Mouse (Mus musculus) lung, adult 2 months (tissue): Measurements from ENCODE around the gene Herc1. TPM values are rescaled to one million over a fixed set of nuclear protein-coding genes. Genes with fewer than 3 reads are reported as not detected.

Source experiments
- DNase-seq: peaks from one replicate; pipeline ENCODE4 v3.0.0; 2022
- H3K4me1 ChIP-seq: fragments of 200-500 bp; 2 replicates; pipeline ENCODE4 v1.6.1; 2011; ENCODE audit warnings: low read length; ENCODE audit not compliant: control insufficient read depth, insufficient read depth
- H3K4me3 ChIP-seq: fragments of 200-500 bp; replicated peaks from 2 replicates; pipeline ENCODE3; 2011; ENCODE audit warnings: low read depth, mild to moderate bottlenecking, control low read depth, low read length; ENCODE audit errors: extremely low read depth
- CTCF ChIP-seq: fragments of 200-500 bp; IDR thresholded peaks from 2 replicates; pipeline ENCODE4 v1.5.1; 2011; ENCODE audit warnings: mild to moderate bottlenecking, low read length, control low read depth; ENCODE audit not compliant: insufficient read depth
- POLR2A ChIP-seq: fragments of 200-500 bp; IDR thresholded peaks from 2 replicates; pipeline ENCODE4 v1.6.1; 2011; ENCODE audit warnings: low read depth, mild to moderate bottlenecking, control low read depth, low read length, borderline replicate concordance; ENCODE audit errors: extremely low read depth
- WGBS: fragments of 180-500 bp; shearing (Covaris S2); methylation state at CpG from one replicate; pipeline ENCODE4 v1.1.7; 2018; 5-methylcytosine and 5-hydroxymethylcytosine counted together
- polyA plus RNA-seq: library from polyadenylated mRNA; depleted of rRNA; stranded (reverse); fragments of >200 nt; gene quantifications from 2 replicates; pipeline ENCODE4 v1.2.3, GENCODE M21; 2012; rRNA removed

Gene Herc1
- polyA plus RNA-seq, 1 experiment = 15.7 TPM

GRCm38 (mm10) chr9:66515115-66515514 lies 164.9 kb downstream of the Herc1 start:
- Histone ChIP-seq H3K4me1 (peaks cover 16% of the 10 kb centered on the region; the same call in 1 of the 2 replicates), H3K4me3 (no peak overlapping the region)
- TF ChIP-seq POLR2A = no peak
- TF ChIP-seq CTCF = no peak
- 60% methylated on average over 2 of the region's 2 CpGs for WGBS
- no peak for DNase-seq

GRCm38 (mm10) chr9:66515680-66516210 lies 165.5 kb downstream of the Herc1 start:
- WGBS = 90% methylated on average over 10 of the region's 10 CpGs
- Histone ChIP-seq H3K4me1 (peaks cover 16% of the 10 kb centered on the region; the same call in 1 of the 2 replicates), H3K4me3 (no peak overlapping the region)
- TF ChIP-seq POLR2A (no peak), CTCF (no peak)
- DNase-seq = no peak

- no peak overlapping the region for H3K4me3 ChIP-seq
- peaks cover 16% of the 10 kb centered on the region; the same call in 1 of the 2 replicates for H3K4me1 ChIP-seq
- TF ChIP-seq CTCF (no peak), POLR2A (no peak)
- 68% methylated on average over 6 of the region's 6 CpGs for WGBS
- no peak for DNase-seq
These were observed 166.2 kb downstream of the Herc1 start for GRCm38 (mm10) chr9:66516296-66516940.

- peaks cover 12% of the 10 kb centered on the region; the same call in 1 of the 2 replicates for H3K4me1 ChIP-seq
- 94% methylated on average over 10 of the region's 10 CpGs for WGBS
- no peak for TF ChIP-seq CTCF
- no peak for TF ChIP-seq POLR2A
- DNase-seq = no peak
- no peak overlapping the region for H3K4me3 ChIP-seq
These were observed 167.5 kb downstream of the Herc1 start for GRCm38 (mm10) chr9:66517746-66518145.

- 65% methylated on average over 5 of the region's 5 CpGs for WGBS
- no peak for TF ChIP-seq CTCF
- no peak for TF ChIP-seq POLR2A
These were observed 168.0 kb downstream of the Herc1 start for GRCm38 (mm10) chr9:66518251-66518650.

GRCm38 (mm10) chr9:66518901-66519300 lies 168.7 kb downstream of the Herc1 start:
- no peak for DNase-seq
- Histone ChIP-seq H3K4me3 (no peak overlapping the region), H3K4me1 (peaks cover 6% of the 10 kb centered on the region; the same call in 1 of the 2 replicates)
- TF ChIP-seq POLR2A = no peak
- no peak for TF ChIP-seq CTCF
- WGBS = 36% methylated on average over 5 of the region's 5 CpGs

More at GRCm38 (mm10) chr9:66518251-66518650, 168.0 kb downstream of the Herc1 start:
- Histone ChIP-seq H3K4me3 (no peak overlapping the region), H3K4me1 (peaks cover 12% of the 10 kb centered on the region; the same call in 1 of the 2 replicates)
- DNase-seq = no peak

GRCm38 (mm10) chr9:66520299-66520698 lies 170.0 kb downstream of the Herc1 start:
- TF ChIP-seq POLR2A (no peak), CTCF (no peak)
- Histone ChIP-seq H3K4me3 (no peak overlapping the region), H3K4me1 (no peaks in the 10 kb centered on the region)
- no peak for DNase-seq
- WGBS = 84% methylated on average over 4 of the region's 4 CpGs

- DNase-seq = no peak
- Histone ChIP-seq H3K4me3 (no peak overlapping the region), H3K4me1 (no peaks in the 10 kb centered on the region)
- TF ChIP-seq POLR2A = no peak
- TF ChIP-seq CTCF = no peak
- 96% methylated on average over 3 of the region's 3 CpGs for WGBS
These were observed 171.3 kb downstream of the Herc1 start for GRCm38 (mm10) chr9:66521595-66521994.

GRCm38 (mm10) chr9:66542785-66543184 lies 192.5 kb downstream of the Herc1 start:
- 81% methylated on average over 4 of the region's 4 CpGs for WGBS
- DNase-seq = no peak
- H3K4me3 ChIP-seq = no peak overlapping the region
- TF ChIP-seq POLR2A = no peak
- TF ChIP-seq CTCF = no peak
- no peaks in the 10 kb centered on the region for H3K4me1 ChIP-seq

Other genes starting within 250 kb of the Herc1 start
- gene Snx1, start 223.9 kb upstream of the Herc1 start, polyA plus RNA-seq = 50.7 and 57.3 TPM in 2 replicates
- gene Ciao2a, start 223.8 kb upstream of the Herc1 start, polyA plus RNA-seq = 7.3 and 13.0 TPM in 2 replicates
- gene Dapk2, start 192.2 kb upstream of the Herc1 start, polyA plus RNA-seq = 26.7 and 32.8 TPM in 2 replicates
- gene Fbxl22, start 164.1 kb downstream of the Herc1 start, polyA plus RNA-seq = 5.9 and 7.0 TPM in 2 replicates
- 10.8 and 15.6 TPM in 2 replicates for gene Usp3, start 242.7 kb downstream of the Herc1 start, polyA plus RNA-seq